Comparison of ENCODE assay signal across 10 mouse cellular contexts in genomic region chr10:78298651-78299644, GRCm38 (mm10). TPM values are rescaled to one million over a fixed set of nuclear protein-coding genes. Genes with fewer than 3 reads are reported as not detected.
DNase-seq lines count a peak whose midpoint lies in the region; ATAC-seq and TF ChIP-seq lines count a peak whose summit lies in the region.
"Had no signal": no experiment of that assay in that cellular context is flagged by ENCODE, and none has a peak within 500 bp of the region (broad histone marks: within the 10 kb centered on the region; RNA-seq: fewer than 3 reads in every experiment).

No protein-coding gene starts in this region.

- no peak overlapping the region; the same call in 1 of the 2 replicates for H3K9ac ChIP-seq in heart, embryonic 16.5 days (ENCODE audit: low read length)
- peak overlapping the region; percentile 18; the same call in 1 of the 2 replicates for H3K9ac ChIP-seq in liver, postnatal 0 days (replicated peaks)
- no peak overlapping the region for H3K9ac ChIP-seq in midbrain, embryonic 15.5 days
- H3K9ac ChIP-seq: midbrain, embryonic 13.5 days had no signal

- ATAC-seq in heart, embryonic 16.5 days (replicated peaks; ENCODE audit: extremely low read depth, insufficient read depth, low FRiP score) = no peak
- no peak for ATAC-seq in liver, postnatal 0 days
- ATAC-seq in midbrain, embryonic 15.5 days (replicated peaks) = no peak
- ATAC-seq: midbrain, embryonic 13.5 days had no signal

- H3K4me3 ChIP-seq in heart, embryonic 16.5 days (ENCODE audit: low read length) = no peak overlapping the region
- no peak overlapping the region for H3K4me3 ChIP-seq in liver, postnatal 0 days (ENCODE audit: low read depth, low read length)
- no peak overlapping the region for H3K4me3 ChIP-seq in midbrain, embryonic 15.5 days
- H3K4me3 ChIP-seq: hindbrain, embryonic 10.5 days; midbrain, embryonic 13.5 days had no signal

- H3K4me1 ChIP-seq in heart, embryonic 16.5 days (ENCODE audit: control insufficient read depth, insufficient read depth, low read length) = peaks cover 32% of the 10 kb centered on the region
- peaks cover 40% of the 10 kb centered on the region for H3K4me1 ChIP-seq in liver, postnatal 0 days (ENCODE audit: insufficient read depth)
- H3K4me1 ChIP-seq in midbrain, embryonic 15.5 days = no peaks in the 10 kb centered on the region
- H3K4me1 ChIP-seq: midbrain, embryonic 13.5 days had no signal

- 82% methylated on average over 8 of the region's 8 CpGs for WGBS in heart, embryonic 16.5 days
- WGBS in liver, postnatal 0 days (ENCODE audit: insufficient replicate concordance) = 75% methylated on average over 8 of the region's 8 CpGs
- WGBS in midbrain, embryonic 15.5 days = 90% methylated on average over 8 of the region's 8 CpGs

- no peak for TF ChIP-seq EP300 in liver, postnatal 0 days (IDR thresholded peaks at IDR 0.05; ENCODE audit: low read depth)

- TF ChIP-seq CTCF in liver, postnatal 0 days (IDR thresholded peaks at IDR 0.05; ENCODE audit: low read depth) = no peak

- H3K9me3 ChIP-seq in heart, embryonic 16.5 days (replicated peaks; ENCODE audit: control insufficient read depth, low read length) = no peaks in the 10 kb centered on the region
- H3K9me3 ChIP-seq in liver, postnatal 0 days (ENCODE audit: low read length) = no peaks in the 10 kb centered on the region
- H3K9me3 ChIP-seq in midbrain, embryonic 15.5 days = no peaks in the 10 kb centered on the region
- H3K9me3 ChIP-seq: hindbrain, embryonic 10.5 days; midbrain, embryonic 13.5 days had no signal

- no peaks in the 10 kb centered on the region for H3K36me3 ChIP-seq in heart, embryonic 16.5 days (ENCODE audit: control insufficient read depth, insufficient read depth)
- no peaks in the 10 kb centered on the region for H3K36me3 ChIP-seq in liver, postnatal 0 days (replicated peaks; ENCODE audit: insufficient read depth, low read length)
- no peaks in the 10 kb centered on the region for H3K36me3 ChIP-seq in midbrain, embryonic 15.5 days (replicated peaks)

- H3K27me3 ChIP-seq in heart, embryonic 16.5 days (ENCODE audit: control insufficient read depth, insufficient read depth, low read length) = no peaks in the 10 kb centered on the region
- no peaks in the 10 kb centered on the region for H3K27me3 ChIP-seq in liver, postnatal 0 days (ENCODE audit: insufficient read depth, low read length)
- H3K27me3 ChIP-seq in midbrain, embryonic 15.5 days (replicated peaks) = no peaks in the 10 kb centered on the region
- H3K27me3 ChIP-seq: midbrain, embryonic 13.5 days had no signal

- peak overlapping the region; percentile 65 for H3K4me2 ChIP-seq in heart, embryonic 16.5 days (ENCODE audit: low read depth, low read length)
- no peak overlapping the region for H3K4me2 ChIP-seq in liver, postnatal 0 days (ENCODE audit: low read depth, low read length)
- H3K4me2 ChIP-seq in midbrain, embryonic 15.5 days = no peak overlapping the region
- H3K4me2 ChIP-seq: midbrain, embryonic 13.5 days had no signal

- DNase-seq in heart, postnatal 4 days = no peak
- peak; percentile 21 to 28 for DNase-seq in spleen, adult 18-20 months
- no peak for DNase-seq in spleen, postnatal 14 days (ENCODE audit: low spot score in 2 of 2)
- no peak for DNase-seq in liver, postnatal 0 days
- no peak for DNase-seq in urinary bladder, postnatal 36 days (ENCODE audit: low spot score in 2 of 2)
- no peak for DNase-seq in gastrocnemius, postnatal 25 days

- peak overlapping the region; percentile 98 for H3K27ac ChIP-seq in heart, embryonic 16.5 days (ENCODE audit: low read length)
- peak overlapping the region; percentile 98 for H3K27ac ChIP-seq in liver, postnatal 0 days (ENCODE audit: low read depth)
- no peak overlapping the region for H3K27ac ChIP-seq in midbrain, embryonic 15.5 days
- H3K27ac ChIP-seq: midbrain, embryonic 13.5 days had no signal

RNA-seq across cellular contexts. Expression of gene Agpat3, which starts 53.3 kb away (rescaled TPM):
- 56.6 and 69.5 TPM in 2 replicates for polyA plus RNA-seq in heart, embryonic 16.5 days (2015; fragmentation: Nextera tagmentation; extraction: Ambion mirVana)
- total RNA-seq in heart, postnatal 4 days (2021) = 100 to 1,000 TPM; 242 to 263 TPM
- 154 and 171 TPM in 2 replicates for polyA plus RNA-seq in liver, postnatal 0 days (2015; fragmentation: Nextera tagmentation; extraction: Ambion mirVana)
- 73.4 and 77.7 TPM in 2 replicates for polyA plus RNA-seq in midbrain, embryonic 15.5 days (2015; fragmentation: Nextera tagmentation; extraction: Ambion mirVana)
- total RNA-seq in gastrocnemius, postnatal 25 days (2021) = 100 to 1,000 TPM; 120 to 123 TPM

RNA-seq across cellular contexts. Expression of gene Trappc10, which starts 54.5 kb away (rescaled TPM):
- polyA plus RNA-seq in heart, embryonic 16.5 days (2015; fragmentation: Nextera tagmentation; extraction: Ambion mirVana) = 7.0 and 11.9 TPM in 2 replicates
- 10 to 100 TPM; 43.6 to 45.3 TPM for total RNA-seq in heart, postnatal 4 days (2021)
- polyA plus RNA-seq in liver, postnatal 0 days (2015; fragmentation: Nextera tagmentation; extraction: Ambion mirVana) = 13.9 and 14.7 TPM in 2 replicates
- 27.2 and 29.2 TPM in 2 replicates for polyA plus RNA-seq in midbrain, embryonic 15.5 days (2015; fragmentation: Nextera tagmentation; extraction: Ambion mirVana)
- total RNA-seq in gastrocnemius, postnatal 25 days (2021) = 10 to 100 TPM; 31.0 to 32.9 TPM

Comparison
In these comparisons a context has a peak if more than half of its experiments do, and no peak if none do; other contexts are left out.
1. DNase-seq: peak in spleen, adult 18-20 months (2 of 2); none in heart, postnatal 4 days (single experiment), spleen, postnatal 14 days (0 of 2), liver, postnatal 0 days (single experiment), urinary bladder, postnatal 36 days (0 of 2) and gastrocnemius, postnatal 25 days (single experiment).